Comparison of ENCODE assay signal across 8 mouse cellular contexts in the genomic region with DNA sequence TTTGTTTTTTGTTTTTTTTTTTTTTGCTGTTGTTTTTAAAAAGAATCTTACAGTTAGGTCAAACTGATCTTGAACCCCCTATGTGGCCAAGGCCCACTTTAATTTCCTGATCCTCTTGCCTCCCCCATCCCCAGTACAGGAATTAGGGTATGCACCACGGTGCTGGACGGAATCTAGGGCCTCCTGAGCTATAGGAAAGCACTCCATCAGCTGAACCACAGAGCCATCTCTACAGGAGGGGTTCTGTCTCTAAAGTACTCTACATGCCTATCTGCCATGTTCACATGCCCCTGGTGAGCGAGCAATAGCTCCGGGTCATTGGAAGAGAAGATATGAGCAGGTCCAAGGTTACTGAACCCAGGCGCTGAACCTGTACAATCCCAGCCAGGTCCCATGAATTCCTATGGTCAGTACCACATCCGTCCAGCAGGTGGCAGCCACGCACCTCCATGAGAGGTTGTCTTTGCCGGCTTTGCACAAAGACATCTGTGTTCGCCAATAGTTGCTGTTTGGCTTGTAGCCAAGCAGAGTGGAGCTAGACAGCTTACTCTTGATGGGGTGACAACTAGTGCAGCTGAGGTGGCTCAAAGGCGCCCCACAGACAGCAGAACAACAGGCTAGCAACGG.
A peak's percentile ranks its signal among the peaks of the same experiment; 100 is the strongest.
DNase-seq lines count a peak whose midpoint lies in the region; ATAC-seq and TF ChIP-seq lines count a peak whose summit lies in the region.

No protein-coding gene starts in this region.

- 0 out of 4 replicates have a peak, but pooled peaks cover 0 to 3% of the 10 kb centered on the region in 2 experiments for H3K4me1 ChIP-seq in ES-E14 (ENCODE audit: control insufficient read depth in 2 of 2, insufficient read depth in 2 of 2, low read length in 2 of 2, poor library complexity in 1 of 2)
- 0 out of 2 replicates have a peak, but pooled peaks cover 6% of the 10 kb centered on the region for H3K4me1 ChIP-seq in forebrain, embryonic 14.5 days (ENCODE audit: control insufficient read depth, insufficient read depth, low read length)
- peaks cover 4% of the 10 kb centered on the region; the same call in 1 of the 2 replicates for H3K4me1 ChIP-seq in lung, embryonic 14.5 days (ENCODE audit: insufficient read depth)

- H3K4me2 ChIP-seq in forebrain, embryonic 14.5 days (ENCODE audit: low read length), result no peak overlapping the region
- 0 out of 2 replicates have a peak overlapping the region, but pooled peaks have one; percentile 12 for H3K4me2 ChIP-seq in lung, embryonic 14.5 days

- TF ChIP-seq CTCF in lung, embryonic 14.5 days (IDR thresholded peaks at IDR 0.05; ENCODE audit: low read depth), result peak; percentile 99

- no peak overlapping the region for H3K4me3 ChIP-seq in ES-E14 (ENCODE audit: insufficient read depth in 1 of 2, low read depth in 1 of 2, low read length in 2 of 2, poor library complexity in 1 of 2, severe bottlenecking in 1 of 2)
- H3K4me3 ChIP-seq in forebrain, embryonic 14.5 days (ENCODE audit: low read depth, low read length), result no peak overlapping the region
- H3K4me3 ChIP-seq in lung, embryonic 14.5 days (ENCODE audit: low read depth, low read length), result no peak overlapping the region

- 11% methylated on average over 11 of the region's 11 CpGs for WGBS in forebrain, embryonic 14.5 days
- 9% methylated on average over 11 of the region's 11 CpGs for WGBS in lung, embryonic 14.5 days

- no peak overlapping the region for H3K9ac ChIP-seq in ES-E14 (ENCODE audit: insufficient read depth, low read depth, low read length, poor library complexity, severe bottlenecking)
- H3K9ac ChIP-seq in forebrain, embryonic 14.5 days (ENCODE audit: low read length), result no peak overlapping the region
- H3K9ac ChIP-seq in lung, embryonic 14.5 days, result no peak overlapping the region

- no peaks in the 10 kb centered on the region for H3K27me3 ChIP-seq in forebrain, embryonic 14.5 days (replicated peaks; ENCODE audit: control insufficient read depth, insufficient read depth, low read length)
- H3K27me3 ChIP-seq in lung, embryonic 14.5 days (ENCODE audit: insufficient read depth, low read length), result no peaks in the 10 kb centered on the region

- DNase-seq in ES-E14 (ENCODE audit: low read depth, low spot score), result peak; percentile 81
- DNase-seq in forebrain, embryonic 14.5 days (ENCODE audit: low spot score), result peak; percentile 99
- DNase-seq in heart, postnatal 25 days (ENCODE audit: low spot score), result peak; percentile 64
- DNase-seq in layer of hippocampus, adult 11-12 months (ENCODE audit: low spot score), result peak; percentile 94
- peak; percentile 99 for DNase-seq in lung, embryonic 14.5 days
- peak; percentile 95 for DNase-seq in ovary, postnatal 10 days (ENCODE audit: low spot score)
- DNase-seq in thymus, postnatal 0 days (ENCODE audit: low spot score), result peak; percentile 87

- H3K9me3 ChIP-seq in ES-E14 (ENCODE audit: control insufficient read depth, insufficient read depth, low read depth, low read length), result no peaks in the 10 kb centered on the region
- H3K9me3 ChIP-seq in forebrain, embryonic 14.5 days (replicated peaks; ENCODE audit: control insufficient read depth, low read length), result no peaks in the 10 kb centered on the region
- H3K9me3 ChIP-seq in lung, embryonic 14.5 days (ENCODE audit: low read depth, low read length), result no peaks in the 10 kb centered on the region

- intact Hi-C loops in heart, postnatal 25 days (cut with DNase I), result loop anchor here (1.0 kb wide), 1 partner anchor 91 kb away; no protein-coding TSS in a partner anchor

- H3K36me3 ChIP-seq in ES-E14 (ENCODE audit: control insufficient read depth, insufficient read depth, low read length, poor library complexity, severe bottlenecking), result no peaks in the 10 kb centered on the region
- H3K36me3 ChIP-seq in forebrain, embryonic 14.5 days (ENCODE audit: control insufficient read depth, insufficient read depth, low read length), result no peaks in the 10 kb centered on the region
- H3K36me3 ChIP-seq in lung, embryonic 14.5 days (ENCODE audit: insufficient read depth), result no peaks in the 10 kb centered on the region

- in situ Hi-C loops in ES-E14 (cut with MboI; ENCODE audit: low sequenced_read_pairs in 2 of 2, unreplicated experiment in 2 of 2), result loop anchor here (10.0 to 25.0 kb wide), 2 partner anchors 94 to 97 kb away; a partner anchor contains a TSS

- no peak overlapping the region for H3K27ac ChIP-seq in ES-E14 (ENCODE audit: insufficient read depth, low read depth, low read length, poor library complexity, severe bottlenecking)
- peak overlapping the region; percentile 70; the same call in 1 of the 2 replicates for H3K27ac ChIP-seq in forebrain, embryonic 14.5 days (ENCODE audit: low read depth, low read length)
- H3K27ac ChIP-seq in lung, embryonic 14.5 days (ENCODE audit: low read depth), result 0 out of 2 replicates have a peak overlapping the region, but pooled peaks have one; percentile 46

- 0 out of 2 replicates have a peak, but pooled peaks have one; percentile 31 for ATAC-seq in cerebellum, adult (ENCODE audit: insufficient number of reproducible peaks, low FRiP score, low TSS enrichment)
- peak; percentile 99 for ATAC-seq in forebrain, embryonic 14.5 days
- ATAC-seq in lung, embryonic 14.5 days (ENCODE audit: insufficient read depth), result peak; percentile 96

TF ChIP-seq in ES-E14, 5 proteins besides CTCF, POLR2A, EP300 and RAD21:
- TF ChIP-seq HCFC1 (IDR thresholded peaks at IDR 0.05; ENCODE audit: borderline replicate concordance, insufficient read depth, low read length) (no peak), ZC3H11A (IDR thresholded peaks at IDR 0.05; ENCODE audit: borderline replicate concordance, low read depth, low read length) (peak; percentile 76; the same call in 1 of the 2 replicates), MAFK (IDR thresholded peaks at IDR 0.05; ENCODE audit: insufficient read depth, low read depth, low read length) (no peak), CHD2 (IDR thresholded peaks at IDR 0.05; ENCODE audit: low read depth, low read length) (no peak)

Comparison
In these comparisons a context has a peak if more than half of its experiments do, and no peak if none do; other contexts are left out.
1. ATAC-seq: peak in every context shown above with its lines; median percentile 99 in forebrain, embryonic 14.5 days; 96 in lung, embryonic 14.5 days; 31 in cerebellum, adult.